Mouse (Mus musculus): ENCODE data around the gene Ptdss2. TPM values are rescaled to one million over a fixed set of nuclear protein-coding genes. Genes with fewer than 3 reads are reported as not detected.

Gene Ptdss2
- polyA plus RNA-seq, 1 experiment from 2014 or later, result 84.7 TPM

DNA sequence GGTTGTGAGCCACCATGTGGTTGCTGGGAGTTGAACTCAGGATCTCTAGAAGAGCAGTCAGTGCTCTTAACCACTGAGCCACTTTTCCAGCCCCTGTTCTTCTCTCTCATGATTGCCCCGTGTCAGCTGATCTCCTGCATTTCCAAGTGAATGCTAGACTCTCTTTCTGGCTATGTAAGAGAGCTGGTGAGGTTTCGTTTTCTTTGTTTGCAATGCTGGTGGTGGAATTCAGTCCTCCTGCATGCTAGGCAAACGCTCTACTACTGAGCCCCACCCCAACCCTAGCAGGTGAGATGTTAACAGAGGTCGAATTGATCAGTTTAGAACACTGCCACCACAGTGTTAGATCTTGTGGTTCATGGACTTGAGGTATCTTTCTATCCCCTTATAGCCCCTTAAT is 26.5 kb downstream of the Ptdss2 start:
- no peak overlapping the region for H3K4me2 ChIP-seq (replicated peaks)
- H3K4me1 ChIP-seq, result no peaks in the 10 kb centered on the region
- 76% methylated on average over 4 of the region's 4 CpGs for WGBS
- H3K9me3 ChIP-seq, result no peaks in the 10 kb centered on the region
- H3K4me3 ChIP-seq, result no peak overlapping the region
- no peaks in the 10 kb centered on the region for H3K27me3 ChIP-seq
- peaks cover 60% of the 10 kb centered on the region for H3K36me3 ChIP-seq
- no peak overlapping the region for H3K27ac ChIP-seq
- no peak for ATAC-seq (ENCODE audit: insufficient number of reproducible peaks, insufficient read depth, low FRiP score, low TSS enrichment)
- no peak overlapping the region for H3K9ac ChIP-seq

GRCm38 (mm10) chr7:141155362-141155761 is 33.2 kb downstream of the Ptdss2 start:
- 86% methylated on average over 9 of the region's 9 CpGs for WGBS
- ATAC-seq (ENCODE audit: insufficient number of reproducible peaks, insufficient read depth, low FRiP score, low TSS enrichment), result no peak
- no peak overlapping the region for H3K9ac ChIP-seq
- H3K27me3 ChIP-seq, result no peaks in the 10 kb centered on the region
- H3K27ac ChIP-seq, result no peak overlapping the region
- H3K36me3 ChIP-seq, result peaks cover 74% of the 10 kb centered on the region
- H3K4me1 ChIP-seq, result no peaks in the 10 kb centered on the region
- no peak overlapping the region for H3K4me2 ChIP-seq (replicated peaks)
- no peak overlapping the region for H3K4me3 ChIP-seq
- H3K9me3 ChIP-seq, result no peaks in the 10 kb centered on the region

- Histone ChIP-seq H3K4me1 (peaks cover 16% of the 10 kb centered on the region), H3K9ac (no peak overlapping the region), H3K4me2 (replicated peaks) (no peak overlapping the region), H3K4me3 (no peak overlapping the region), H3K27me3 (no peaks in the 10 kb centered on the region), H3K27ac (no peak overlapping the region), H3K9me3 (no peaks in the 10 kb centered on the region), H3K36me3 (peaks cover 65% of the 10 kb centered on the region)
- no peak for ATAC-seq (ENCODE audit: insufficient number of reproducible peaks, insufficient read depth, low FRiP score, low TSS enrichment)
- 96% methylated on average over 7 of the region's 7 CpGs for WGBS
These were observed 42.2 kb downstream of the Ptdss2 start for GRCm38 (mm10) chr7:141164397-141164796.

GRCm38 (mm10) chr7:141164850-141165249 is 42.7 kb downstream of the Ptdss2 start:
- Histone ChIP-seq H3K9ac (no peak overlapping the region), H3K27ac (no peak overlapping the region), H3K27me3 (no peaks in the 10 kb centered on the region), H3K4me2 (replicated peaks) (no peak overlapping the region), H3K9me3 (no peaks in the 10 kb centered on the region), H3K4me3 (no peak overlapping the region), H3K4me1 (peaks cover 16% of the 10 kb centered on the region), H3K36me3 (peaks cover 61% of the 10 kb centered on the region)
- no peak for ATAC-seq (ENCODE audit: insufficient number of reproducible peaks, insufficient read depth, low FRiP score, low TSS enrichment)
- 86% methylated on average over 6 of the region's 6 CpGs for WGBS

GRCm38 (mm10) chr7:141167901-141168517 is 45.8 kb downstream of the Ptdss2 start:
- peaks cover 18% of the 10 kb centered on the region for H3K4me1 ChIP-seq
- peaks cover 31% of the 10 kb centered on the region for H3K36me3 ChIP-seq
- WGBS, result 15% methylated on average over 7 of the region's 7 CpGs
- no peaks in the 10 kb centered on the region for H3K27me3 ChIP-seq
- no peak for ATAC-seq (ENCODE audit: insufficient number of reproducible peaks, insufficient read depth, low FRiP score, low TSS enrichment)
- H3K4me3 ChIP-seq, result peak overlapping the region; percentile 48
- peak overlapping the region; percentile 74 for H3K4me2 ChIP-seq (replicated peaks)
- H3K9me3 ChIP-seq, result no peaks in the 10 kb centered on the region
- peak overlapping the region; percentile 73 for H3K9ac ChIP-seq
- H3K27ac ChIP-seq, result peak overlapping the region; percentile 64; the same call in 1 of the 2 replicates

GRCm38 (mm10) chr7:141168518-141168953 is 46.4 kb downstream of the Ptdss2 start:
- Histone ChIP-seq H3K9me3 (no peaks in the 10 kb centered on the region), H3K4me3 (peak overlapping the region; percentile 48), H3K27ac (peak overlapping the region; percentile 64; the same call in 1 of the 2 replicates), H3K9ac (peak overlapping the region; percentile 73), H3K27me3 (no peaks in the 10 kb centered on the region), H3K4me1 (peaks cover 23% of the 10 kb centered on the region), H3K4me2 (replicated peaks) (peak overlapping the region; percentile 74), H3K36me3 (peaks cover 25% of the 10 kb centered on the region)
- 1% methylated on average over 22 of the region's 22 CpGs for WGBS
- ATAC-seq (ENCODE audit: insufficient number of reproducible peaks, insufficient read depth, low FRiP score, low TSS enrichment), result no peak

DNA sequence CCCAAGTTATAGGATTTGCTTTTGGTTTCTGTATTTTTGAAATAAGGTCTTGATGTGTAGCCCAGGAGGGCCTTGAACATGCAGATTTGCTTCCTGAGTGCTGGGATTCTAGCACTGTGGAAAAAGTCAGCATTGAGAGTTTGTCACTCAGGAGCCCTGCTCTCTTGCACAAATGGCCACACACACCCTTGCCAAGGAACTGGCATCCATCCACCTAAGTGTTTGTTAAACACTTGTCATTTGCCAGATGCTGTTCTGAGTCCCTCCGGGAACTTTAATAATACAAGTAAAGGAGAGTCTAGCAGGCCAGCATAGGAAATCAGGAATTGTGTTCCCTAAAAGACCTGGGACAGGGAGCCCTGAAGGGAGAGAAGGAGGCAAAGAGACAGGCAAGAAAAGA is 47.1 kb downstream of the Ptdss2 start:
- Histone ChIP-seq H3K27me3 (no peaks in the 10 kb centered on the region), H3K9ac (no peak overlapping the region), H3K4me1 (peaks cover 23% of the 10 kb centered on the region), H3K4me2 (replicated peaks) (no peak overlapping the region), H3K27ac (0 out of 2 replicates have a peak overlapping the region, but pooled peaks have one; percentile 5), H3K36me3 (peaks cover 18% of the 10 kb centered on the region), H3K9me3 (no peaks in the 10 kb centered on the region), H3K4me3 (no peak overlapping the region)
- 74% methylated on average over 1 of the region's 1 CpGs for whole genome bisulfite sequencing
- ATAC-seq (ENCODE audit: insufficient number of reproducible peaks, insufficient read depth, low FRiP score, low TSS enrichment), result no peak

DNA sequence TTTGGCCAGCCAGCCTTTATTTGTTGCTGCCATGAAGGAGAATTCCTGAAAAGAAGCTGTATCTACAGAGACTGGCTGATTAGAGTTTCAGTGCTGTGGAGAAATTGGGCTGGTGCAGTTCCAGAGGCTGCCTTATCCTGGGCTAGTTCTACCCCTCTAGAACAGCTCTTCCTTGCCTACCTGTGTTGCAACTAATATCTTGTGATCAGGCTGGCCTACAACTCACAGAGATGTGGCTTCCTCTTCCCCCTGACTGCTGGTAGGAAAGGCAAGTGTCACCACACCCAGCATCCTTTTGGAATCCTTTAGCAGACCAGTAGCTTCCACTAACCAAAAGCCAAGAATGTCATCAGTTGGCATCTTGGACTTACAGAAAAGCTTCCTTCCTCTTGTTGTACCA is 47.7 kb downstream of the Ptdss2 start:
- Histone ChIP-seq H3K4me3 (no peak overlapping the region), H3K9ac (no peak overlapping the region), H3K9me3 (no peaks in the 10 kb centered on the region), H3K27me3 (no peaks in the 10 kb centered on the region), H3K4me2 (replicated peaks) (no peak overlapping the region), H3K36me3 (0 out of 2 replicates have a peak, but pooled peaks cover 12% of the 10 kb centered on the region), H3K4me1 (peaks cover 23% of the 10 kb centered on the region), H3K27ac (no peak overlapping the region)
- no peak for ATAC-seq (ENCODE audit: insufficient number of reproducible peaks, insufficient read depth, low FRiP score, low TSS enrichment)

- Histone ChIP-seq H3K4me2 (replicated peaks) (peak within 1 kb of the TSS; percentile 53), H3K27ac (peak within 1 kb of the TSS; percentile 86), H3K9me3 (no peaks in the 10 kb centered on the region), H3K9ac (peak within 1 kb of the TSS; percentile 61), H3K27me3 (no peaks in the 10 kb centered on the region), H3K4me3 (peak within 1 kb of the TSS; percentile 55), H3K4me1 (peaks cover 20% of the 10 kb centered on the region), H3K36me3 (no peaks in the 10 kb centered on the region)
- peak; percentile 95 for ATAC-seq (ENCODE audit: insufficient number of reproducible peaks, insufficient read depth, low FRiP score, low TSS enrichment)
- 3% methylated on average over 55 of the region's 55 CpGs for WGBS
These were observed 50.2 kb downstream of the Ptdss2 start, which contains the start of gene Rnh1 for GRCm38 (mm10) chr7:141172116-141173006. Rnh1 (minus strand) TSS chr7:141172857.

DNA sequence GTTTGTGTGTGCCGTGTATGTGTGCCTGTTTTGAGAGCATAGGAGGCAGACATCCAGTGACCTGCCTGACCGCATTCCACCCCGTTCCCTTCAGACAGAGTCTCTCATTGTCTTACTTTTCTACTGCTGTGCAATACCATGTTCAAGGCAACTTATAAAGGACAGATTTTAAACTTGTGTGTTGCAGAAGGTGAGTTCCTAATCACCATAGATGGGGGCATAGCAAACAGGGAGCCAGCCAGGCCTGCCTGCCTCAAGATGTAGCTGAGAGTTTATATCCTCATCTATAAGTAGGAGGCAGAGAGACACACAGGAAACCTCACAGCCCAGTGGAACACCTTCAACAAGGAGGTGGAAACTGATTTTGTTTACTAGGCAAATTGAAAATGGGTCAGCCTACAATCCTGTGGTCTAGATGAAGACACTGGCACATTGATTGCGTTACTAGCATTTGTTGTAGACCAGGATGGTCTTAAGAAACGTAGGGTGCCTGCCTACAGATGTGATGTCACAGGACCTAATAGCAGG is 51.2 kb downstream of the Ptdss2 start:
- Histone ChIP-seq H3K4me1 (peaks cover 11% of the 10 kb centered on the region), H3K9me3 (no peaks in the 10 kb centered on the region), H3K36me3 (no peaks in the 10 kb centered on the region), H3K4me3 (peak overlapping the region; percentile 55), H3K27ac (peak overlapping the region; percentile 86), H3K27me3 (no peaks in the 10 kb centered on the region), H3K9ac (peak overlapping the region; percentile 61; the same call in 1 of the 2 replicates), H3K4me2 (replicated peaks) (peak overlapping the region; percentile 53)
- ATAC-seq (ENCODE audit: insufficient number of reproducible peaks, insufficient read depth, low FRiP score, low TSS enrichment), result no peak
- WGBS, result 89% methylated on average over 5 of the region's 5 CpGs

- ATAC-seq (ENCODE audit: insufficient number of reproducible peaks, insufficient read depth, low FRiP score, low TSS enrichment), result no peak
- Histone ChIP-seq H3K36me3 (no peaks in the 10 kb centered on the region), H3K9ac (no peak overlapping the region), H3K4me2 (replicated peaks) (no peak overlapping the region), H3K27me3 (no peaks in the 10 kb centered on the region), H3K4me3 (no peak overlapping the region), H3K4me1 (peaks cover 6% of the 10 kb centered on the region), H3K9me3 (no peaks in the 10 kb centered on the region), H3K27ac (no peak overlapping the region)
- 88% methylated on average over 4 of the region's 4 CpGs for WGBS
These were observed 52.9 kb downstream of the Ptdss2 start for GRCm38 (mm10) chr7:141175068-141175467.

Data from embryonic facial prominence, embryonic 12.5 days (tissue).